Mouse (Mus musculus): ENCODE results near the gene Arel1. TPM values are rescaled to one million over a fixed set of nuclear protein-coding genes. Genes with fewer than 3 reads are reported as not detected.

Gene Arel1
- polyA plus RNA-seq, 1 experiment from 2014 or later, result 8.8 TPM

DNA sequence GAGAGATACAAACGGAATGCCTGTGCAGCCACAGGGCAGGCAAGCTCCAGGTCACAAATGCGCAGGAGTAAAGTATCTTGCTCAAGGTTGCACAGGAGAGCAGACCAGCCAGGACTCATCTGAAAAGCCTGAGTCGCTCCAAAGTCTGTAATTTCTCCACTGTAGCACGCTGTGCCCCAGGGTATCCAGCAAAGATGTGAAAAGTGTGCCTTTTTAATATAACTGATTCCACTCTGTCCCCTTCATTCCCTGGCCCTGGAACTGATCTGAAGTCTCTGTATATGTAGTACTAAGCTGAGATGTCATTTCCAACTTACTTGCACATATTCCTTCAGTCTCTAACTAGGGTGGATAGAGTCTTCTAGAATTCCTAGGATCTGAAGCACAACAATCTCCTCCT lies 87.9 kb downstream of the Arel1 start:
- WGBS, result 74% methylated on average over 4 of the region's 4 CpGs
- no peaks in the 10 kb centered on the region for H3K27me3 ChIP-seq (ENCODE audit: insufficient read depth, low read length)
- no peak for ATAC-seq (replicated peaks; ENCODE audit: low FRiP score, low read depth)
- H3K9me3 ChIP-seq (replicated peaks; ENCODE audit: low read length), result no peaks in the 10 kb centered on the region
- no peak overlapping the region for H3K4me3 ChIP-seq (replicated peaks; ENCODE audit: low read depth, low read length)
- H3K4me1 ChIP-seq (replicated peaks; ENCODE audit: insufficient read depth, low read length), result no peaks in the 10 kb centered on the region
- DNase-seq (ENCODE audit: low spot score), result no peak
- H3K27ac ChIP-seq, result no peak overlapping the region
- no peaks in the 10 kb centered on the region for H3K36me3 ChIP-seq (ENCODE audit: insufficient read depth, low read length)
- H3K9ac ChIP-seq (ENCODE audit: low read depth, low read length), result no peak overlapping the region
- TF ChIP-seq CTCF (IDR thresholded peaks at IDR 0.05; ENCODE audit: low read depth), result no peak
- H3K4me2 ChIP-seq (ENCODE audit: low read length), result no peak overlapping the region

DNA sequence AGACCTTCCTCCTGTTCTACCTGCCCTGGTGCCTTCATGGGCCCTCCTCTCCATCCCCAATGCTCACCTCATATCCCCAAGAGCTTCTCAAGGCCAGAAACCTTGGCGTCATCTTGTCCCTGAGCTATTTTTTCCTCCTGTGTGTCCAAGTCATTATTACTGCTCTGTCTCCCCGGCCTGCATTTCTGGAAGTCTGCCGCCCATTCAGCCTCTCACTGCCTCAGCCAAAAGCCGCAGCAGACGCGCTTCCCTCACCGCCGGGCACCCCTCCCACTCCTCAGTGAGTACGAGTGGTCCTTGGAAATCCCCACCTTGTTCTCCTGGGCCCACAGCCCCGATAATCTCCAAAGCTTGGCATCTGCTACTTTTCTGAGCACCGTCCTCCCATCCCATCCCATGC lies 90.6 kb downstream of the Arel1 start:
- no peak overlapping the region for H3K4me2 ChIP-seq (ENCODE audit: low read length)
- peaks cover 9% of the 10 kb centered on the region; the same call in 1 of the 2 replicates for H3K4me1 ChIP-seq (replicated peaks; ENCODE audit: insufficient read depth, low read length)
- H3K27ac ChIP-seq, result no peak overlapping the region
- WGBS, result 53% methylated on average over 11 of the region's 11 CpGs
- no peak for TF ChIP-seq CTCF (IDR thresholded peaks at IDR 0.05; ENCODE audit: low read depth)
- DNase-seq (ENCODE audit: low spot score) (no peak), ATAC-seq (replicated peaks; ENCODE audit: low FRiP score, low read depth) (no peak)
- no peak overlapping the region for H3K9ac ChIP-seq (ENCODE audit: low read depth, low read length)
- no peaks in the 10 kb centered on the region for H3K36me3 ChIP-seq (ENCODE audit: insufficient read depth, low read length)
- no peak overlapping the region for H3K4me3 ChIP-seq (replicated peaks; ENCODE audit: low read depth, low read length)
- H3K27me3 ChIP-seq (ENCODE audit: insufficient read depth, low read length), result peaks cover 27% of the 10 kb centered on the region
- H3K9me3 ChIP-seq (replicated peaks; ENCODE audit: low read length), result no peaks in the 10 kb centered on the region

GRCm38 (mm10) chr12:84876481-84877121 lies 94.1 kb downstream of the Arel1 start, which contains the start of gene Ltbp2:
Ltbp2 (minus strand) TSS chr12:84876532.
- Histone ChIP-seq H3K9me3 (replicated peaks; ENCODE audit: low read length) (no peaks in the 10 kb centered on the region), H3K4me3 (replicated peaks; ENCODE audit: low read depth, low read length) (peak within 1 kb of the TSS; percentile 29), H3K4me1 (replicated peaks; ENCODE audit: insufficient read depth, low read length) (peaks cover 9% of the 10 kb centered on the region; the same call in 1 of the 2 replicates), H3K36me3 (ENCODE audit: insufficient read depth, low read length) (no peaks in the 10 kb centered on the region), H3K27me3 (ENCODE audit: insufficient read depth, low read length) (peaks cover 41% of the 10 kb centered on the region), H3K27ac (no peak within 1 kb of the TSS), H3K4me2 (ENCODE audit: low read length) (peak within 1 kb of the TSS; percentile 52), H3K9ac (ENCODE audit: low read depth, low read length) (peak within 1 kb of the TSS; percentile 27; the same call in 1 of the 2 replicates)
- WGBS, result 4% methylated on average over 34 of the region's 34 CpGs
- TF ChIP-seq CTCF (IDR thresholded peaks at IDR 0.05; ENCODE audit: low read depth), result peak; percentile 92
- DNase-seq (ENCODE audit: low spot score), result peak; percentile 70
- ATAC-seq (replicated peaks; ENCODE audit: low FRiP score, low read depth), result peak; percentile 71; the same call in 1 of the 2 replicates

GRCm38 (mm10) chr12:84875761-84876480 lies 94.8 kb downstream of the Arel1 start:
- Histone ChIP-seq H3K9ac (ENCODE audit: low read depth, low read length) (peak overlapping the region; percentile 27; the same call in 1 of the 2 replicates), H3K9me3 (replicated peaks; ENCODE audit: low read length) (no peaks in the 10 kb centered on the region), H3K36me3 (ENCODE audit: insufficient read depth, low read length) (no peaks in the 10 kb centered on the region), H3K27me3 (ENCODE audit: insufficient read depth, low read length) (peaks cover 41% of the 10 kb centered on the region), H3K27ac (no peak overlapping the region), H3K4me3 (replicated peaks; ENCODE audit: low read depth, low read length) (peak overlapping the region; percentile 29), H3K4me1 (replicated peaks; ENCODE audit: insufficient read depth, low read length) (peaks cover 9% of the 10 kb centered on the region; the same call in 1 of the 2 replicates), H3K4me2 (ENCODE audit: low read length) (peak overlapping the region; percentile 52)
- ATAC-seq (replicated peaks; ENCODE audit: low FRiP score, low read depth) (no peak), DNase-seq (ENCODE audit: low spot score) (no peak)
- under 1% methylated on average over 59 of the region's 59 CpGs for WGBS
- no peak for TF ChIP-seq CTCF (IDR thresholded peaks at IDR 0.05; ENCODE audit: low read depth)

DNA sequence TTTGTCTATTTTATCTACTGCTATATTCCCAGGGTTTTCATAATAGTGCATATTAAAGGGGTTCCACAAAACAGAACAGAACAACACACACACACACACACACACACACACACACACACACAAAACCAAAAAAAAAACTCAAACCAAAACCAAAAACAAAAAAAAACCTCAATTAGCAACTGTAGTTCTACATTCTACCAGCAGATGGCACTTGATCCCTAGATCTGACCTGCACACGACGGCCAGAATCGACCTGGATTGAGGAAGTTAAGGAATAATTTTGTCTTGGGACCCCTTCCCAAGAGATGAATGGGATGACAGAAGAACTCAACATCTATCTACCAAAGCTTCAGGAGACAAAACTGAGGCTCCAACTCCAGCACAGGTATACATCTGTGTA lies 97.3 kb downstream of the Arel1 start:
- Histone ChIP-seq H3K27me3 (ENCODE audit: insufficient read depth, low read length) (peaks cover 41% of the 10 kb centered on the region), H3K27ac (no peak overlapping the region), H3K36me3 (ENCODE audit: insufficient read depth, low read length) (no peaks in the 10 kb centered on the region), H3K4me1 (replicated peaks; ENCODE audit: insufficient read depth, low read length) (peaks cover 9% of the 10 kb centered on the region; the same call in 1 of the 2 replicates), H3K4me3 (replicated peaks; ENCODE audit: low read depth, low read length) (no peak overlapping the region), H3K9me3 (replicated peaks; ENCODE audit: low read length) (no peaks in the 10 kb centered on the region), H3K9ac (ENCODE audit: low read depth, low read length) (no peak overlapping the region), H3K4me2 (ENCODE audit: low read length) (no peak overlapping the region)
- 1% methylated on average over 3 of the region's 3 CpGs for whole genome bisulfite sequencing
- DNase-seq (ENCODE audit: low spot score), result peak; percentile 72
- TF ChIP-seq CTCF (IDR thresholded peaks at IDR 0.05; ENCODE audit: low read depth), result peak; percentile 84
- no peak for ATAC-seq (replicated peaks; ENCODE audit: low FRiP score, low read depth)

DNA sequence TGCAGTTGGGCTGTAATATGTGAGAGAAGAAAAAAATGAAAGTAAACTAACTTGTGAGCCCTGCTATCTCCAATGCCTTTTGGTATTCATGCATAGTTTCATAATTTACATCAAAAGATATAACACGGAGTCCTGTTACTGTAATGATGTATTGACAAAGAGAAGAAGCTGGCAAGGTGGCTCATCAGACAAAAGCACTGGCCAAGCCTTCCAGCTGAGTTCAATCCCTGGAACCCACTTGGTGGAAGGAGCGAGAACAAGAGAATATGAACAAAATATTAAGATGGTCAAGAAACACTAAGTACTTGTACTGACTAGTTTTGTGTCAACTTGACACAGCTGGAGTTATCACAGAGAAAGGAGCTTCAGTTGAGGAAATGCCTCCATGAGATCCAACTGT lies 98.4 kb downstream of the Arel1 start:
- WGBS, result 75% methylated on average over 2 of the region's 2 CpGs
- Histone ChIP-seq H3K36me3 (ENCODE audit: insufficient read depth, low read length) (no peaks in the 10 kb centered on the region), H3K27ac (no peak overlapping the region), H3K9me3 (replicated peaks; ENCODE audit: low read length) (no peaks in the 10 kb centered on the region), H3K9ac (ENCODE audit: low read depth, low read length) (no peak overlapping the region), H3K4me3 (replicated peaks; ENCODE audit: low read depth, low read length) (no peak overlapping the region), H3K4me1 (replicated peaks; ENCODE audit: insufficient read depth, low read length) (peaks cover 9% of the 10 kb centered on the region; the same call in 1 of the 2 replicates), H3K27me3 (ENCODE audit: insufficient read depth, low read length) (peaks cover 37% of the 10 kb centered on the region), H3K4me2 (ENCODE audit: low read length) (no peak overlapping the region)
- no peak for DNase-seq (ENCODE audit: low spot score)
- ATAC-seq (replicated peaks; ENCODE audit: low FRiP score, low read depth), result no peak
- no peak for TF ChIP-seq CTCF (IDR thresholded peaks at IDR 0.05; ENCODE audit: low read depth)

Other genes starting within 250 kb of the Arel1 start
- 70.5 and 75.7 TPM in 2 replicates for gene Npc2, start 197.7 kb downstream of the Arel1 start, polyA plus RNA-seq (2015; fragmentation: Nextera tagmentation; extraction: Ambion mirVana)
- 152 and 168 TPM in 2 replicates for gene Isca2, start 197.6 kb downstream of the Arel1 start, polyA plus RNA-seq (2015; fragmentation: Nextera tagmentation; extraction: Ambion mirVana)
- gene Ltbp2, start 94.4 kb downstream of the Arel1 start, polyA plus RNA-seq (2015; fragmentation: Nextera tagmentation; extraction: Ambion mirVana), result 0.14 and 0.64 TPM in 2 replicates
- gene Fcf1, start within 50 bp of the Arel1 start, polyA plus RNA-seq (2015; fragmentation: Nextera tagmentation; extraction: Ambion mirVana), result 137 and 143 TPM in 2 replicates
- gene Ylpm1, start 25.4 kb upstream of the Arel1 start, polyA plus RNA-seq (2015; fragmentation: Nextera tagmentation; extraction: Ambion mirVana), result 19.5 and 19.7 TPM in 2 replicates
- gene Prox2, start 139.9 kb upstream of the Arel1 start, polyA plus RNA-seq (2015; fragmentation: Nextera tagmentation; extraction: Ambion mirVana), result 3.0 and 3.3 TPM in 2 replicates
- gene Dlst, start 139.9 kb upstream of the Arel1 start, polyA plus RNA-seq (2015; fragmentation: Nextera tagmentation; extraction: Ambion mirVana), result 123 and 131 TPM in 2 replicates
- 0.87 and 1.1 TPM in 2 replicates for gene Rps6kl1, start 180.4 kb upstream of the Arel1 start, polyA plus RNA-seq (2015; fragmentation: Nextera tagmentation; extraction: Ambion mirVana)
- 5.6 and 6.1 TPM in 2 replicates for gene Pgf, start 206.9 kb upstream of the Arel1 start, polyA plus RNA-seq (2015; fragmentation: Nextera tagmentation; extraction: Ambion mirVana)
- gene Eif2b2, start 248.6 kb upstream of the Arel1 start, polyA plus RNA-seq (2015; fragmentation: Nextera tagmentation; extraction: Ambion mirVana), result 76.0 and 82.0 TPM in 2 replicates